Mouse (Mus musculus) stomach, embryonic 16.5 days (tissue): Measurements from ENCODE around the gene Tspan12. TPM values are rescaled to one million over a fixed set of nuclear protein-coding genes. Genes with fewer than 3 reads are reported as not detected.
"Not testable (repeated sequence)": the region's sequence is repeated elsewhere in the genome, so short reads cannot be mapped to it uniquely, and the experiment has no call there.

Experiments used
- ATAC-seq: fragments of 200-750 bp; cut with Nextera tagmentation; 2 replicates; pipeline ENCODE4 v1.8.0; 2017; ENCODE audit warnings: moderate number of reproducible peaks, moderate TSS enrichment; ENCODE audit not compliant: insufficient read depth, low FRiP score
- H3K27ac ChIP-seq: fragments of 300-500 bp; sonication (generic); 2 replicates; pipeline ENCODE4 v1.5.1; 2014; ENCODE audit warnings: low read length
- H3K27me3 ChIP-seq: fragments of 300-500 bp; sonication (generic); 2 replicates; pipeline ENCODE4 v1.6.1; 2014; ENCODE audit warnings: low read length, control low read depth, mixed read lengths; ENCODE audit not compliant: control insufficient read depth, insufficient read depth
- H3K36me3 ChIP-seq: fragments of 300-500 bp; sonication (generic); 2 replicates; pipeline ENCODE4 v1.6.1; 2014; ENCODE audit warnings: low read length; ENCODE audit not compliant: control insufficient read depth, insufficient read depth
- H3K4me1 ChIP-seq: fragments of 300-500 bp; sonication (generic); 2 replicates; pipeline ENCODE4 v1.6.1; 2014; ENCODE audit warnings: low read length, control low read depth, mixed read lengths; ENCODE audit not compliant: control insufficient read depth, insufficient read depth
- H3K4me2 ChIP-seq: fragments of 300-500 bp; sonication (generic); 2 replicates; pipeline ENCODE4 v1.6.1; 2014; ENCODE audit warnings: low read depth, low read length, mixed read lengths
- H3K4me3 ChIP-seq: fragments of 300-500 bp; sonication (generic); replicated peaks from 2 replicates; pipeline ENCODE4 v1.5.1; 2014; ENCODE audit warnings: mild to moderate bottlenecking, low read length
- H3K9ac ChIP-seq: fragments of 300-500 bp; sonication (generic); 2 replicates; pipeline ENCODE4 v1.6.1; 2014; ENCODE audit warnings: low read length
- H3K9me3 ChIP-seq: fragments of 300-500 bp; sonication (generic); replicated peaks from 2 replicates; pipeline ENCODE4 v1.6.1; 2016; ENCODE audit warnings: low read length, control low read depth; ENCODE audit not compliant: control insufficient read depth
- WGBS: fragments of 180-500 bp; shearing (Covaris S2); extraction: QIAGEN DNeasy Blood & Tissue Kit; methylation state at CpG from one replicate; pipeline ENCODE4 v1.1.7; 2014; 5-methylcytosine and 5-hydroxymethylcytosine counted together
- polyA plus RNA-seq: library from polyadenylated mRNA; unstranded; fragments of >200 nt; fragmentation: Nextera tagmentation; extraction: Ambion mirVana; gene quantifications from 2 replicates; pipeline ENCODE4 v1.2.1, GENCODE M21; 2015

The Tspan12 gene
- 70.2 and 72.9 TPM in 2 replicates for polyA plus RNA-seq

DNA sequence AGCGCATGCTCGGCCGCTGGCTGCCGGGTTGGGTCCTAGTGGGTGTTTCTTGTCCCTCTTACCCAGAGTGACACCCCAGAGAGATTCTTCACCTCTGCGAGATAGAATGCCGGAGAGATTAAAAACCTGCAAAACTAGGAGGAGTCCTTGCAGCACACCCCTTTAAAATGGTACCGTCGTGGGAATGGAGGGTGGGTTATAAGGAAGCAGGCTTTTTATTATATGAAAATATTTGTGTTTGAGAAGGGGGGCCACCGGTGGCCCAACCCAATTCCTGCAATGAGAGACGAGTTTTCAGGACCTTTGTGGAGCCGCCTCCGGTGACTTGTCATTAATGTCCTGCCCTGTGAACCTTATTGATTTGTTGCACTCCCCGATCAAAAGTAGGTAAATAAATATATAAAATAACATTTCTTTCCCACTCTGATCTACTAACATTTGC, at the start of gene Tspan12:
Gene Tspan12 (minus strand): TSS at position 172 of the 442 bp plus-strand sequence.
- peaks cover 9% of the 10 kb centered on the region; the same call in 1 of the 2 replicates for H3K4me1 ChIP-seq
- no peaks in the 10 kb centered on the region for H3K9me3 ChIP-seq
- H3K4me2 ChIP-seq = peak within 1 kb of the TSS; percentile 81
- peak within 1 kb of the TSS; percentile 90 for H3K9ac ChIP-seq
- H3K27me3 ChIP-seq = no peaks in the 10 kb centered on the region
- H3K36me3 ChIP-seq = no peaks in the 10 kb centered on the region
- H3K4me3 ChIP-seq = peak within 1 kb of the TSS; percentile 86
- peak within 1 kb of the TSS; percentile 89 for H3K27ac ChIP-seq
- 1% methylated on average over 13 of the region's 13 CpGs for WGBS
- ATAC-seq = no peak; the same call in 1 of the 2 replicates

DNA sequence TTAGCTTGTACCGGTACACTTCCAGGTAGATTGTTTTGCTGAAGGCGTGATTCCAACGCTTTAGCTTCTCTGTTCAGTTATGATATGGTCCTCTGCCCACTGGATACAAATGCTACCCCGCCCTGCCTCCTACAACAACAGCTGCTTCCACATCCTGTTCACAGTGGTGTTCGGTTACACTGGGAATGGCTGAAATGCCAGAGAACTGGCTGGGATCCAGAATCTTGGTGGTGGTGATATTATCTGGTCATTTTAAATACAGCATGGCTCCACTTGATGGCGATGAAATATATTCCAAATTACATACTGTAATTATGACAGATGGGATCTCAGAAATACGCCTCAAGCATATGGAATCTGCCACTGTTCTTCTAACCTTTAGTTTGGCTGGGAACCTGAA, 42.1 kb upstream of the Tspan12 start:
- H3K9ac ChIP-seq = no peak overlapping the region
- ATAC-seq = 0 out of 2 replicates have a peak, but pooled peaks have one; percentile 33
- WGBS = 46% methylated on average over 7 of the region's 7 CpGs
- H3K4me1 ChIP-seq = no peaks in the 10 kb centered on the region
- no peak overlapping the region for H3K4me3 ChIP-seq
- H3K27ac ChIP-seq = no peak overlapping the region
- no peak overlapping the region for H3K4me2 ChIP-seq
- H3K27me3 ChIP-seq = no peaks in the 10 kb centered on the region
- no peaks in the 10 kb centered on the region for H3K36me3 ChIP-seq
- H3K9me3 ChIP-seq = no peaks in the 10 kb centered on the region

DNA sequence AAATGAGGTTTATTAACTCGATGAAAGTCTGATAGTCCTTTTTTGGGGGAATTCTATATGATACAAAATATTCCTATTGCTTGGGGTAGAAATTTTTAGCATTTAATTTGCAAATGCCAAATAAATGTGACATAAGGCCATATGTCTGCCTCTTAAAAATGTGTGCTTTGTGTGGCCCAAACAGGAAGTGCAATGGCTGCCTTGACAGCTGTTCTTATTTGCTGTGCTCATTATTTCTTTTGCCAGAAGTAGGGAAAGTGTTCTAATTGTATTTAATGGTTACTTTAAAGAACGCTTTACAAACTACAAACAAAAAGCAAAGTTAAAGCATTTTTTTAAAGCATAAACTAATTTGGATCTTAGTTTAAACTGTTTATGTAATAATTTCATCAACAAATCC, 36.8 kb upstream of the Tspan12 start:
- 62% methylated on average over 2 of the region's 2 CpGs for WGBS
- H3K4me2 ChIP-seq = no peak overlapping the region
- H3K4me3 ChIP-seq = no peak overlapping the region
- no peaks in the 10 kb centered on the region for H3K4me1 ChIP-seq
- H3K9ac ChIP-seq = no peak overlapping the region
- H3K27ac ChIP-seq = no peak overlapping the region
- H3K9me3 ChIP-seq = no peaks in the 10 kb centered on the region
- no peak for ATAC-seq
- H3K36me3 ChIP-seq = no peaks in the 10 kb centered on the region
- H3K27me3 ChIP-seq = no peaks in the 10 kb centered on the region

DNA sequence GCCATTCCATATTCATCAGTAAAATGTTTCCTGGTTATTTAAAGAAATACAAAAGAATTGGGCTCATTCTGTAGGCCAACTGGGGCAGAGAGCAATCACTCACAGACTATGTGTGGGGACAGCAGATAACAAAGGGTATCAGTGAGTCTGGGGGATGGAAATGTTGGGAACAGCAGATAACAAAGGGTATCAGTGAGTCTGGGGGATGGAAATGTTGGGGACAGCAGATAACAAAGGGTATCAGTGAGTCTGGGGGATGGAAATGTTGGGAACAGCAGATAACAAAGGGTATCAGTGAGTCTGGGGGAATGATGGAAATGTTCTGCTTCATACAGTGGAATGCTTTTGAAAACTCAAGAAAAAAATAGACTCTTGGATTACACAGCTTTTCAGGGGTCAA, 35.7 kb upstream of the Tspan12 start:
- not testable (repeated sequence) for ATAC-seq, H3K4me3 ChIP-seq

DNA sequence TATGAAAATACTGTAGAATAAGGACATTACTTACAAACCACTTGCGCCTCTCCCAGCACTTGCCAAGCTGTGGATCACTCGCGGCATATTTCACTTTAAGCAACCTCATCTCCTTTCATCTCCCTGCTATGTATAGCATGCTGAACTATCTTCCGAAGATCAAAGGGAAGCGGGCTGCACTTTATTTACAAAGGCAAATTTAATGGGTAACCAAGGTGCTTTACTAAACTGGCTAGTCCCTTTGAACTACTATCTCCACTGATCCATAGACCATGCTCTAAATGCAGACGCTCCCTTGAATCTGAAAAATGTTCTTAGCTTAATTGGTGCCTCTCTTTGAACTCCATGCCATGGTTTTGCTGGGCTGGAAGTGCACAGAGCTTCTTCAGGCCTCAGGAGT, 27.2 kb upstream of the Tspan12 start:
- no peak overlapping the region for H3K4me2 ChIP-seq
- no peaks in the 10 kb centered on the region for H3K36me3 ChIP-seq
- no peaks in the 10 kb centered on the region for H3K9me3 ChIP-seq
- 43% methylated on average over 6 of the region's 6 CpGs for WGBS
- no peak for ATAC-seq
- no peaks in the 10 kb centered on the region for H3K4me1 ChIP-seq
- H3K27ac ChIP-seq = no peak overlapping the region
- no peak overlapping the region for H3K4me3 ChIP-seq
- H3K9ac ChIP-seq = no peak overlapping the region
- no peaks in the 10 kb centered on the region for H3K27me3 ChIP-seq

More for the DNA sequence above, 35.7 kb upstream of the Tspan12 start:
- not testable (repeated sequence) for H3K27ac ChIP-seq, H3K36me3 ChIP-seq, H3K27me3 ChIP-seq, H3K4me2 ChIP-seq, H3K9ac ChIP-seq, H3K4me1 ChIP-seq, H3K9me3 ChIP-seq

DNA sequence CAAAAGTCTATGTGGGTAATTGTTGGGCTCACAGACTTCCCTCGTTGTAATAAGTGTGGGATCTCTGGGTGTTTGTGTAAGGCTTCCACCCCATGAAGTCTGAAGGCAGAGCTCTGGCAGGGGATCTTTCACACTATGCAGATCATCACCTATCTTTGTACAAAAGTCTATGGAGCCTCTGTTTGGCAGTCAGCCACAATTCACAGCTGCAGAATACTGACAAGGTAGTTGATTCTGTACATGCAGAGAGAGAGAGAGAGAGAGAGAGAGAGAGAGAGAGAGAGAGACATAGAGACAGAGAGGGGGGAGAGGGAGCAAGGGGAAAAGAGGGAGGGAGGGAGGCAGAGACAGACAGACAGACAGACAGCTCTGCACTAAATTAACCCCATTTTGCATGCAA, 15.0 kb upstream of the Tspan12 start:
- Histone ChIP-seq H3K4me1 (peaks cover 3% of the 10 kb centered on the region; the same call in 1 of the 2 replicates), H3K27ac (no peak overlapping the region), H3K4me3 (no peak overlapping the region), H3K27me3 (no peaks in the 10 kb centered on the region), H3K4me2 (no peak overlapping the region), H3K9me3 (no peaks in the 10 kb centered on the region), H3K9ac (no peak overlapping the region), H3K36me3 (no peaks in the 10 kb centered on the region)
- ATAC-seq = no peak
- 29% methylated on average over 1 of the region's 1 CpGs for WGBS

DNA sequence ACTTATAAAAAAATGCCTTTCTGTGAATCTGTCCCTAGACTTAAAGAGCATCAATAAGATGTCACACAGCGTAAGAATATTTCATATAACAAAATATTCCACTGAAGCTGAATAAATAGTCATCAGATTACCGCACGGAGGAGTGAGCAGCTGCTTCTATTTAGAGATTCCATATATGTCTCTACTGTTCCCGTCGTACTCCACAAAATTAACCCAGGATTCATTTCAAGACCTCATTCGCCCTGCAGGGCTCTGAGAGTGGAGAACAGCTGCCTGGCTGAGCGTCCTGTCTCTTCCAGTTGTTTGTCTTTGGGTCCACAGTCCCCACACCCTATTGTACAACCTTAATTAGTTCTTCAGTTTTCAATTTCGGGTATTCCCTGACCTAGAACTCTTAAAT, 11.9 kb upstream of the Tspan12 start:
- Histone ChIP-seq H3K36me3 (no peaks in the 10 kb centered on the region), H3K27ac (peak overlapping the region; percentile 62; the same call in 1 of the 2 replicates), H3K4me2 (no peak overlapping the region; the same call in 1 of the 2 replicates), H3K4me3 (no peak overlapping the region), H3K4me1 (peaks cover 3% of the 10 kb centered on the region; the same call in 1 of the 2 replicates), H3K9me3 (no peaks in the 10 kb centered on the region), H3K27me3 (no peaks in the 10 kb centered on the region), H3K9ac (no peak overlapping the region)
- ATAC-seq = no peak
- 36% methylated on average over 8 of the region's 8 CpGs for WGBS

DNA sequence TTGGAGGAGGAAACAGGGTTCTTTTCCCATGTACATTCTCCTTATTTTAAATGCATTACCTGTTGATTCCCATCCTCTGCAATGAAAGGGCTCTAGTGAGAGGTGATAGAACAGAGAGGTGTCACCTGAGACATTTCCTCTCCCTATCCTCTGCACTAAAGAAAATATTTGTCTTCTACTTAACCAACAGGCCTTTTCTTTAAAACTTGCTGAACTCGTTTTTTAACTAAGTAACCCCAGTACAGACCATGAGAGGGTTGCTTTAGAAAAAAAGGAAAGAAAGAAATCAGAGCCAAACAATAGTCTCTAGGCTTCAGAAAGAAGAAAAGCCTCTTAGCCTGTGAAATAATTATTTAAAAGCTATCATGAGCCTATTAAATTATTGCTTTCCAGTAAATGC, 11.2 kb upstream of the Tspan12 start:
- H3K4me2 ChIP-seq = peak overlapping the region; percentile 19; the same call in 1 of the 2 replicates
- no peak overlapping the region for H3K4me3 ChIP-seq
- H3K27ac ChIP-seq = no peak overlapping the region
- H3K9ac ChIP-seq = no peak overlapping the region
- H3K4me1 ChIP-seq = peaks cover 3% of the 10 kb centered on the region; the same call in 1 of the 2 replicates
- no peaks in the 10 kb centered on the region for H3K9me3 ChIP-seq
- WGBS = 21% methylated on average over 1 of the region's 1 CpGs
- H3K27me3 ChIP-seq = no peaks in the 10 kb centered on the region
- ATAC-seq = peak; percentile 74; the same call in 1 of the 2 replicates
- H3K36me3 ChIP-seq = no peaks in the 10 kb centered on the region

DNA sequence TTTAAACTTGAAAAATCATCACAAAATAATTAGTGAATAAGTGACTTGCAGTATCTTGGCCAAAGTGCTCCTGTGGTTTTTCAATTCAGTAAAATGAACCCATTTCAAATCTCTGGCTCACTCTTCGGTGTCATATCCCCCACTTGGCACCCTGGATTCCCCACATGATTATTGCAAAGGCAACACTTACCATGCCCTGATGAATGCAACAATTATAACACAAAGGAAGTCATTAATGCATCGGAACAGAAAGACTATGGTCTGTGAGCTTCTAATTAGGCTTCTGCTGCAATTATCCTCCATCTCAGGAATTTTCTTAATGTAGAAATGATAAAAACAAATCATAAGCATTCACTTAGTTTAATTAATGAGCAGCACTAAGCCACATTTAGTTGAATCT, 9.0 kb upstream of the Tspan12 start:
- no peak overlapping the region for H3K27ac ChIP-seq
- H3K9me3 ChIP-seq = no peaks in the 10 kb centered on the region
- H3K4me1 ChIP-seq = peaks cover 3% of the 10 kb centered on the region; the same call in 1 of the 2 replicates
- no peak overlapping the region for H3K9ac ChIP-seq
- no peak overlapping the region for H3K4me3 ChIP-seq
- no peak for ATAC-seq
- no peaks in the 10 kb centered on the region for H3K36me3 ChIP-seq
- H3K4me2 ChIP-seq = no peak overlapping the region
- H3K27me3 ChIP-seq = no peaks in the 10 kb centered on the region
- 77% methylated on average over 2 of the region's 2 CpGs for WGBS
